Mouse (Mus musculus) right cerebral cortex, adult 18-20 months (tissue): ENCODE measurements around the gene Nxpe5.
"Not testable (repeated sequence)": the region's sequence is repeated elsewhere in the genome, so short reads cannot be mapped to it uniquely, and the experiment has no call there.

Source experiments
- DNase-seq: peaks from one replicate; pipeline ENCODE4 v3.0.0; 2022; ENCODE audit warnings: mixed read lengths

Nxpe5 gene

GRCm38 (mm10) chr5:138225700-138226099 lies at the start of gene Nxpe5:
Gene Nxpe5, plus strand, starts transcription at chr5:138225898.
- DNase-seq: no peak

GRCm38 (mm10) chr5:138186950-138187638 lies 38.6 kb upstream of the Nxpe5 start, which contains the start of the genes Taf6 and Cnpy4:
Gene Taf6, minus strand, starts transcription at chr5:138187451.
Gene Cnpy4, plus strand, starts transcription at chr5:138187485.
- DNase-seq: peak; percentile 87

- DNase-seq: peak; percentile 88
Measured at GRCm38 (mm10) chr5:138187661-138188306, 37.9 kb upstream of the Nxpe5 start.

DNA sequence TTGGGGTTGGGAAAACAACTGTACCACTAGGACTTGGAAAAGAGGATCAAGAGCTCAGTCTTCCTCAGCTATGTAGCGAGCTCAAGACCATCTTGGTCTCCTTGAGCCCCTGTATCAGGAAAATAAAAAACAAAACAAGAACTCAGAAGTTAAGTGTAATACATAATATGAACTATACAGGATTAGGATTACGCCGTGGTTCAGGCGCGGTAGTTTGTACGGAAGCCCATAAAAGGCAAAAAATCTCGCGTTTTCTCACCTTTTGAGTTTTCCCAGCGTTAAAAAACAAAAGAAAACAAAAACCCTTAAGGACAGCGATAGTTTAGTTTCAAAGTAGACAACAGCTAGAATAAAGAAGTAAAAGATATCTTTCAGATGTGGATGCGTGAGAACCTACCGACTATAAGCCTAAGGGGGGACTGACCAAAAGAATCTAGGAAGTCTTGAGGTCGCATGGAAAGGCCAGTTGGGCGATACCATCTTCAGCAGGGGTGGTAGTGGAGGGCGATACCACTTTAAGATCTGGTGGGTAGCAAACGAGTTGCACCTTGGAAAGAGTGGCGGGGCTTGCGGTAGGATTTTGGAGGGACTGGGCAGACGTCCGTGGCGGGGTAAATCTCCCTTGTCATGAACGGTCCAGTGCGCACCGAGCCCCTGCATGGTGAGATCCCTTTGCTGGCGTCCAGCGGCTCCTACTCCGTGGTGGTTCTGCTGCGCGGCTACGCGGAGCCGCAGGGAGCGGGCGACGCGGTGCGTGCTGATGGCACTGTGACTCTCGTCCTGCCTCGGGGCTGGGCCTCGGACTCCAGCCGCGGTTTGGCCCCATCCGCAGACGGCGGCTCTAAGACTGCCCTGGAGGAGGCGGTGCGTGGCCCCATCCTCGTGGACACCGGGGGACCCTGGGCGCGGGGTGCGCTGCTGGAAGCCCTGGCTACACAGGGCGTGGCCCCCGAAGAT lies 31.6 kb upstream of the Nxpe5 start, which contains the start of gene Mblac1:
Gene Mblac1, plus strand, starts transcription at position 544 of the 957 bp plus-strand sequence.
- peak; percentile 80 for DNase-seq

- DNase-seq: peak; percentile 38
Measured at GRCm38 (mm10) chr5:138194755-138195345, 30.8 kb upstream of the Nxpe5 start.

- no peak for DNase-seq
Measured at GRCm38 (mm10) chr5:138195463-138195862, 30.2 kb upstream of the Nxpe5 start.

DNA sequence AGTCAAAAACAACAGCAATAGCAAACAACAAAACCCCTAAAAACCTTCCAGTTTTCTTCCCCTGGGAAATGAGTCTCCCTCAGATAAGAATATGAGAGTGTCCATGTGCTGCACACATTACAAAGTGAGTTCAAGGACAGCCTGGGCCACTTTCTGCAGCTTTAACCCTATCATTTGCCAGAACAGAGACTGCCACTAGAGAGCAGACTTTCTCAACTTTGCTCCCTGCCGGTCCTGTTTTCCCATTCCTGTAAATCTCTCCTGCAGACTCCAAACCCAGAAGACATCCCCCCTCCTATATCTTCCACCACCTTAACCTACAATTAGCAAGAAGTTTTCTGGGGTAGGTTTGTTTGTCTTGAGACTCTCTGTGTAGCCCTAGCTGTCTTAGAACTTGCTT lies 26.1 kb upstream of the Nxpe5 start:
- no peak for DNase-seq

DNA sequence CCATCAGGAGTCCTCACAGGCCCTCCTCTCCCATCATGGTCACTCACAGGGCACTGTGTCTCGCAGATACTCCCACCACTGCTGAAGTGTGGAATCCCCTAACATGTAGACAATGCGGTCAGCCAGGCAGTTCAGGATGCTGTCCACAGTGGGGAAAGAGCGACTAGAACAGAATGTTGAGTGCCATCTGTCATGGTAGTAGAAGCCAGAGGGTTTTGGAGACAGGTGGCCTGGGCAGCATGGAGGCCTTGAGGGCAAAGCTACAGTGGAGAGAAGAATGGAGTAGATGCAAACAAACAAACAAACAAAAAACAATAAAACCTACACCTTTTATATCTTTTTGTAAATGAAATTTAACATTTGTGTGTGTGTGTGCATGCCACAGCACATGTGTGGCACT lies 23.6 kb upstream of the Nxpe5 start:
- DNase-seq: no peak

GRCm38 (mm10) chr5:138207253-138207652 lies 18.4 kb upstream of the Nxpe5 start:
- no peak for DNase-seq

DNA sequence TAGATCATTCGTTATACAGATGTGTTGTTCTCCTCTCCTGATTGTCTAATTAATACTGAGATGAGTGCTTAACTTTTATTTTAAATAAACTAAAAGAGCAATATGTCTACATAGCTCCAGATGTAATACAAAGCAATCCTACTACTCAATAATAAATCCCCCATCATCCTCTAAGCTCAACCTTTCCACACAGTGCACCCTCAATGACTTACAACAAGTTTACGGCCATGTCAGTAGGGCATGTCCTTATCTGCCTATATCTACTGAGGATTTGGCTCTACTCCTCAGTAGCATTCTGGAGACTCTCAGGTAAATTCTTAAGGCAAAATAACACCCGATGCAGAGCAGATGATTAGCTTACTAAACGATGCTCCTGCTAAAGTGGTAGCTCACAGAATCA lies 17.8 kb upstream of the Nxpe5 start:
- no peak for DNase-seq

- DNase-seq: not testable (repeated sequence)
Measured at GRCm38 (mm10) chr5:138216632-138217031, 9.1 kb upstream of the Nxpe5 start.

GRCm38 (mm10) chr5:138219864-138220263 lies 5.8 kb upstream of the Nxpe5 start:
- no peak for DNase-seq

DNA sequence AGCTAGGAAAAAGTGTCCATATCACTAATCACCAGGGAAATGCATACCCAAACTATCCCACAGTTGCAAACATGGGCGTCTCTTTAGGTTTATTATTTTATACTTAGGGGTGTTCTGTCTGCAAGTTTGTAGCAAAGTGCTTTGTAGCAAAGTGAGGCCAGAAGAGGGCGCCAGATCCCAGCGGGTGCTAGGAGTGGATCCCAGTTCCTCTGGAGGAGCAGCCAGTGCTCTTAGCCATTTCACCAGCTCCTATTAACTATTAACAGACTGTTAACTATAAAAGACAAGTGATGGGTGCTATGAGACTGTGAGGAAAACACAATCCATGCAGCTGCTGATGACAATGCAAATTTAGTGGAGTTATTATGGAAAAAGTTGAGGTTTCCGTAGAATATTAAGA lies 3.6 kb upstream of the Nxpe5 start:
- peak; percentile 76 for DNase-seq

GRCm38 (mm10) chr5:138223287-138223686 lies 2.4 kb upstream of the Nxpe5 start:
- no peak for DNase-seq

DNA sequence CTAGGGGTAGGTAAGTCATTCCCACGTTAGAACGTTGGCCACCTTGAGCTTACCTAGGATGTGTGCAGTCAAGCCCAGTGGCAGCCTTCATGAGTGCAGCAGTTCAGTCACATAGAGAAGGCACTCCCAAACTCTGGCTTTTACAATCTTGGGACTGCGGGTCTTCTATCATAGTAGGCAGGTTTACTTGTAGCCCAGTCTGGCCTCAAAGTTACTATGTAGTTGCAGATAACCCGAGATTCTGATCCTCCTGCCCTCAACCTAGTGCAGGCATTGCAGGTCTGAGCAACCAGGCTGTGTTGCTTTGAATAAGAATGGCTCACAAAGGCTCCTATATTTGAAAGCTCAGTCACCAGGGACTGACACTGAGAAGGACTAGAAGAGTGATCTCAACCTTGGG lies 793 bp downstream of the Nxpe5 start:
- DNase-seq: no peak

DNA sequence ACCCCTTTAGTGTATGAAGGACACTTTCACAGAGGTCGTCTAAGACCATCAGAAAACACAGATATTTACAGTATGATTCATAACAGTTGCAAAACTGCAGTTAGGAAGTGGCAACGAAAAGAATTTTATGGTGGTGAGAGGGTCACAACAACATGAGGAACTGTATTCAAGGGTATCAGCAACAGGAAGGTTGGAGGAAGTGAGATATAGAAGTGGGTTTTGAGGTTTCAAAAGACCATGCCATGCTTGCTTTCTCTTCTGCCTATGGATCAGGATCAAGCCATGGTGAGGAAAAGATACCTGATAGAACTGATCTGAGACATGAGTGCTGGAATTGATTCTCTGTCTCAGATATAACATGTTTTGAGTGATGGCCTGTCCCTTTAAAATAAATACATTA lies 1.7 kb downstream of the Nxpe5 start:
- DNase-seq: no peak

GRCm38 (mm10) chr5:138228026-138228425 lies 2.3 kb downstream of the Nxpe5 start:
- DNase-seq: peak; percentile 8

DNA sequence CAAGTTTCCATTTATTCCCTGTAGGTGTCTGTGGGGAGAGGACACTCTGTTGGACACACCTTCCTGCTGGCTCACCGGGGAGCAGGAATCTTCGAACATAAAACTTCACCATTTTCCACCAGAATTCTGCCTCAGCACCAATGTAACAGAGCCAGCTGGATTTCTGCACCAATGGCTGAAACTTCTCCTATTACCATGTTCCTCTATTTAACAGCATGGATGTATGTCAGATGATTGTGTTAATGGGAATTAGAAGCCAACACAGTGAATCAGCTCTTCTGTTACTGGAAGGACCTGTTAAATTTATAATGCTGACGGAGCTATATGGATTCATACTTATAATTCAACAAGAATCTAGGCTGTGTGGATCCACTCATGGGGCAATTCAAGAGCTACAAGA lies 3.8 kb downstream of the Nxpe5 start:
- no peak for DNase-seq

DNA sequence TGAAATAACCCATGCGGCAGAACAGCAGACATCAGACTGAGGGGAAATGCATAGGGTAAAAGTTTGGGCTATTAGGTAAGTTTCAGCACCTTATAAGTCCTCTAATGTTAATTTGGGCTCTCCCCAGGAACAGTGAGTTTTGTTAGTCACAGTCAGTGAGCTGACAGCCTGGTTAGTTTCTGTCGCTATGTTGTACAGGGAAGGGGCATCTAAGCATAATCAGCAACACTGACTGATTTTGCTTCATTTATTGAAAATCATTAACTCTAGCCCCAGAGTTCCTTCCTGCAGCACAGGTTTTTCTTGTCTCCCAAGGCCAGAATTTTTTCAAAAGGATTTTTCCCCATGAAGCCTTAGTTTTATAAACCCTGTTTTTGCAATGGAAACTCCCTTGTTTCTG lies 8.1 kb downstream of the Nxpe5 start:
- DNase-seq: no peak

DNA sequence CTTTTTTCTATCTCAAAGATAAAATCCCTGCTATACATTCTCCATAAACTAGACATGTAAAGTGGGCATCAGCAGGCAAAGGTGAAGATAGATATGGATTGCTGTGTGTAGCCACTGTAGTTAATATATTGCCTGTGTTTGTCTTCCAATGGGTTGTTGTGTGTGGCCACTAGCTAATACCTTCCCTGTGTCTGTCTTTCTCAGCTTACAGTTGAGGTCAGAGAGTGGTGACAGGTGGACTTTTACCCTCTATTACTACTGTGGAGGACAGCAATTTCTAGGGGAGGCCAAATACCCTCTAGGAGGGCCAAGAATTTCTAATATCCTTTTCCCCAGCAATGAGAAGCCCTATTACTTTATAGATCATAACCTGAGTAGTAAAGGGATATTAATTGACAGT lies 8.5 kb downstream of the Nxpe5 start:
- no peak for DNase-seq

DNA sequence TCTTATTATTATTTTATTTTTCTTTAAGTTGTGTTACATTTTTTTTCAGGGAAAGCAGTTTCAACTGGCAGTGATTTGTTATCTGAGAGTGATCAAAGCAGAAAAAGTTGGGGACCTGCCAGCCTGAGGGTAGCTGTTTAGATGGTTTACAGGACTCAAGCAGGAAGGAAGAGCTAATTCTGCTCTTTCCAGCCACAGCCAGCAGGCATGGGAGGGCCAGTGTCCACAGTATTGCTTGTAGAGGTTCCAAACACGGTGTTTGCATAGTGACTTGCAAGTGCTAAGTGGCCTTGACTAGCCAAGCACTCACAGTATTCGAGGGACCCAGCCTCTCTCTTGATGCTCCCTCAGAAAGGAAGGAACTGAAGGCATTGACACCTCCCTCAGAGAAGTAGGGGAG lies 15.8 kb downstream of the Nxpe5 start:
- no peak for DNase-seq

DNA sequence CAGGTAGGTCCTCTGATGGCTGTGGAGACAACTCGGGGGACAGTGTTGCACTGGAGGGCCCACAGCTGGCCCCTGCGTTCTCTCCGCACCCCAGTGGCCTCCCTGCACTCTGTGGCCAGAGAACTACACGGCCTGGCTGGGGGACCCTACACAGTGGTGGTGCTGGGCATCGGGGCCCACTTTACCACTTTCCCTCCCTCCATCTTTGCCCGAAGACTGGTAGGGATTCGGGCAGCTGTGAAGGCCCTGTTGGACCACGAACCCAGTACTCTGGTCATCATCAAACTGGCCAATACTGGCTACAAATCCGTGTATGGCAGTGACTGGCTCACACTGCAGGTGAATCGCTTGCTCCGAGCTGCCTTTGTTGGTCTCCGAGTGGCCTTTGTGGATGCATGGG lies 25.4 kb downstream of the Nxpe5 start:
- no peak for DNase-seq

DNA sequence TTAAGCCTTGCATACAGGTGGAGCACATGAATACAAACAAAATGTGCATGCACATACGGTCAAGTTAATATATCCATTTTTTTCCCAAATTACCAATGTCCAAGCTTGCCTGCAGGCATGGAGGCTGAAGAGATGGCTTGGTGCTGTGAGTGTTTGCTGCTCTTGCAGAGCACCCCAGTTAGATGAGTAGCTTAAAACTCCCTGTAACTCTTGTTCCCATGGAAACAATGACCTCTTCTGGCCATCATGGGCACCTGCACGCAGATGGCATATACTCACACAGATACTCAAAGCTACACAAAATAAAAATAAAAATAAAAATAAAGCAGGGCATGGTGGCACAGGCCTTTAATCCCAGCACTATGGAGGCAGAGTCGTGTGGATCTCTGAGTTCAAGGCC lies 27.4 kb downstream of the Nxpe5 start:
- no peak for DNase-seq
